ENCODE assay signal across 8 mouse cellular contexts in the genomic region with DNA sequence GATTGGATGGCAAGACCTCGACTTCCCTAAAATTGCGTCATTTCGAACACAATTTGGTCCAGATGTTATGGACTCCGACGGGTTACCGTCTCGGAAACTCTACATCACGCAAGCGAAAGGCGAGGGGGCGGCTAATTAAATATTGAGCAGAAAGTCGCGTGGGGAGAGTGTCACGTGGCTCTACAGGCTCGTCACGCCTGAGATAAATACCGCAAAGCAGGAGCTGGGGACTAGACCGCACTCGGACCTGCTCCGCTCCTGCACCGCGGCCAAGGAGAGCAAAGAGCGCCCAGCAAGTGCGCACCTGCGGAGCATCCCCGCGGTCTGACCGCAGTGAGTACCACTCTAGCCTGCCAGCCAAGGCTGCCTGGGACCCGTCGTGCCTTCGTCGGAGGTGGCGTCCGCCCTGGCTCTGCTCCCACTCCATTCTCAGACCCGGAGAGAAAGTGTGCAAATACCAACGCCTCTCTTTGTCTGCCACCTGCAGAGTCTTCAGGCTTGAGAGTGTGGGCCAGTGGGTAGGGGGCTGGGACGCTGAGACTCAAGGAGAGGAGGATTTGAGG. TPM values are rescaled to one million over a fixed set of nuclear protein-coding genes. Genes with fewer than 3 reads are reported as not detected.
A peak's percentile ranks its signal among the peaks of the same experiment; 100 is the strongest.
DNase-seq lines count a peak whose midpoint lies in the region; ATAC-seq lines count a peak whose summit lies in the region.

Gene Tac1, plus strand, starts transcription at position 51 of the 563 bp plus-strand sequence.

- no peaks in the 10 kb centered on the region for H3K36me3 ChIP-seq in hindbrain, embryonic 10.5 days

- peak in 1 of 2 experiments; percentile 14 for DNase-seq in layer of hippocampus, postnatal 10 days (ENCODE audit: low spot score in 2 of 2)
- no peak for DNase-seq in layer of hippocampus, postnatal 36 days
- peak; percentile 45 for DNase-seq in embryo, embryonic 11 days
- DNase-seq in hindbrain, embryonic 10.5 days (ENCODE audit: low spot score) = peak; percentile 37
- peak; percentile 7 for DNase-seq in testis, postnatal 14 days (ENCODE audit: low spot score)
- DNase-seq in spleen, postnatal 36 days (ENCODE audit: low spot score in 2 of 2) = no peak
- no peak for DNase-seq in yolk sac, embryonic 10.5 days (ENCODE audit: low spot score)

- peak within 1 kb of the TSS; percentile 53 for H3K4me3 ChIP-seq in hindbrain, embryonic 10.5 days

- peaks cover 23% of the 10 kb centered on the region for H3K4me1 ChIP-seq in hindbrain, embryonic 10.5 days (replicated peaks)

- 0 out of 2 replicates have a peak, but pooled peaks have one; percentile 9 for ATAC-seq in megakaryocyte progenitor cell, adult 5-6 weeks (replicated peaks; ENCODE audit: poor library complexity)

- H3K9me3 ChIP-seq in hindbrain, embryonic 10.5 days = no peaks in the 10 kb centered on the region

- H3K27me3 ChIP-seq in hindbrain, embryonic 10.5 days (ENCODE audit: insufficient read depth, poor library complexity, severe bottlenecking) = peaks cover 47% of the 10 kb centered on the region

- H3K27ac ChIP-seq in hindbrain, embryonic 10.5 days = no peak within 1 kb of the TSS

- WGBS in hindbrain, embryonic 10.5 days = 2% methylated on average over 37 of the region's 37 CpGs

RNA-seq across cellular contexts. Expression of gene Tac1, which starts in this region (rescaled TPM):
- total RNA-seq in layer of hippocampus, postnatal 10 days (2021) = 10 to 100 TPM; 16.2 to 16.6 TPM
- total RNA-seq in layer of hippocampus, postnatal 36 days (2021) = 10 to 100 TPM in 1 of 2 experiments, 1 to 10 TPM in 1; 8.8 to 10.8 TPM
- polyA plus RNA-seq in hindbrain, embryonic 10.5 days (2016; fragmentation: Nextera tagmentation; extraction: Ambion mirVana) = 3.2 and 3.3 TPM in 2 replicates
- not detected in 2 replicates for total RNA-seq in megakaryocyte progenitor cell, adult 5-6 weeks (2015)
- not detected in 2 replicates for total RNA-seq in megakaryocyte progenitor cell, adult 5-6 weeks (2017)

Comparison
In these comparisons a context has a peak if more than half of its experiments do, and no peak if none do; other contexts are left out.
1. RNA of gene Tac1 (total RNA-seq): 16.2 to 16.6 TPM in layer of hippocampus, postnatal 10 days and 8.8 to 10.8 TPM in layer of hippocampus, postnatal 36 days; not detected in megakaryocyte progenitor cell, adult 5-6 weeks; every median in the first group is over 4 times any median in the second.
2. Peak in ATAC-seq in megakaryocyte progenitor cell, adult 5-6 weeks; RNA of the gene not detected or under 1 TPM.
3. DNase-seq: peak in embryo, embryonic 11 days (single experiment), hindbrain, embryonic 10.5 days (single experiment) and testis, postnatal 14 days (single experiment); none in layer of hippocampus, postnatal 36 days (0 of 2), spleen, postnatal 36 days (0 of 2) and yolk sac, embryonic 10.5 days (single experiment).